Mouse (Mus musculus) B cell, adult 67 days (primary cell): ENCODE data around the gene Gm27179. TPM values are rescaled to one million over a fixed set of nuclear protein-coding genes. Genes with fewer than 3 reads are reported as not detected.

ENCODE experiments used
- total RNA-seq, 2 experiments: library from RNA; stranded (reverse); gene quantifications; 4 replicates each; pipeline ENCODE4 v1.2.4; 2023

Gene Gm27179
- total RNA-seq: not detected

DNA sequence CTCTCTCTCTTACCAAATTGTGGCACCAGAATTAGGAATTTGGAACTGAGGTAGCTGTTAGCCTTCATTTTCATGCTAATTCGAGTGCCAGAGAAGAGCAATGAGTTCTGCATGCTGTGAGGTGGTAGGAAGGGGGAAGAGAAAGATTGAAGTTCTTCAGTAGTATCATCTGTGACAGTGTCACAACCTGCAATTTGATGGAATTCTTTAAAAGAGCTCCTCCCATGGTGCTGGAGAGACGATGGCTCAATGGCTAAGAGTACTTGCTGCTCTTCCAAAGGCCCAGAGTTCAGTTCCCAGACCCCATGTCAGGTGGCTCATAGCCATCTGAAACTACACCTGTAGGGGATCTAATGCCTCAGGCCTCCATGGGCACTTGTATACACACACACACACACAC, at the start of gene Gm27179:
Gene Gm27179 (minus strand): TSS at position 101 of the 400 bp plus-strand sequence.

DNA sequence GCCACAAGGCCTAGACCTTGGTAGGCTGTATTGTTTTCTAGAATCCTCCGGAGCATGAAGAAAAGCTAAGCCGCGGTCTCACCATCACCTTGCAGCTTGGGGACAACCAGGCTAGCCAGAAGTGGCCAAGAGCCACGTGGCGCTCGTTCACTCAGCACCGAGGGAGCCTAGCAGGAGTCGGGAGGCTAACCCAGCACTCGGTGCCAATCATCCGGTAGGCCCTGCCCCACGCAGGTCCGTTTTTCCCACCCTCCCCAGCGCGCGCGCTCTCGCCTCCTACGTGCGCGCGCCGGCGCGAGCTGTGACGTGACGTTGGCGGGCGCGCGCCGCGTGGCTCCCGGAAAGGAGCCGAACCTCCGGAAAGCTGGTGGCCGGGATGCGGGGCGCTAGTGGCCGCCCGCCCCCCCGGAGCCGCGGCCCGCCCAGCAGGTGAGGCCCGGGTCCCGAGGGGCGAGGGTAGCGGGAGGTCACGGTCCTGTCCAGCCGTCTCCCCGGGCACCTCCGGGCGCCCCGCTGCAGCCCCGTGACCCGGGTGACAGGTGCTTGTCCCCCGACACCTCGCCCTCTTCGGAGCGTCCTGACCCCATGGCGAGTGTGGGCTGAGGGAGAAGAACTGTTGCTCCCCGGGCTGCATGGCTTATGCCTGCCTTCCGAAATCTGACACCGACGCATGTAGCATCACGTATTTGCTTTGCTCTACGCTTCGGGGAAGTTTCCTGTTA, 42.9 kb upstream of the Gm27179 start, which contains the start of gene Entpd4b:
Gene Entpd4b (plus strand): TSS at position 315 of the 722 bp plus-strand sequence.

DNA sequence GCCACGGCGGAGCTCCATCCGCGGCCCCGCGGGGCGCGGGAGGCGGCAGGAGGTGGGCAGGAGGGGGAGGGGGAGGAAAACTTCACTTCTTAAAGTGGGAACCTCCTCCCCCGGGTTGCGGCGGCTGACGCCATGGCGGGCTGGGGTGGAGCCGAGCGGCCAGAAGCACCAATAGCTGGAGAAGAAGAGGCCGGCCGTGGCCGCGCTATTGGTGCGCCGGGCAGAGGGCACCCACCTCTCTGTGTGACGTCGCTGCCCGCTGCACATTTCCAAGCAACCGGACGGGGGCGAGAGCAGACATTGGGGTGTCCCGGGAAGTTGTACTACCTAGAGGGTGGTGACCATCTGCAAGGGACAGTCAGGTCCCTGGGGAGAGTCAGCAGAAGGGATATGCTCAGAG, 9.2 kb downstream of the Gm27179 start, which contains the start of gene Gm16867:
Gene Gm16867 (minus strand): TSS at position 189 of the 400 bp plus-strand sequence.

Other genes with a start within 250 kb of the Gm27179 start
- not detected for gene Synb, start 218.2 kb downstream of the Gm27179 start, total RNA-seq
- gene Gm16867, start 9.2 kb downstream of the Gm27179 start, total RNA-seq: 10 to 100 TPM; 11.5 to 14.2 TPM
- 10 to 100 TPM; 15.2 to 22.1 TPM for gene Entpd4b, start 42.9 kb upstream of the Gm27179 start, total RNA-seq